Mouse (Mus musculus): ENCODE data around the gene Osbpl3.

The Osbpl3 gene

DNA sequence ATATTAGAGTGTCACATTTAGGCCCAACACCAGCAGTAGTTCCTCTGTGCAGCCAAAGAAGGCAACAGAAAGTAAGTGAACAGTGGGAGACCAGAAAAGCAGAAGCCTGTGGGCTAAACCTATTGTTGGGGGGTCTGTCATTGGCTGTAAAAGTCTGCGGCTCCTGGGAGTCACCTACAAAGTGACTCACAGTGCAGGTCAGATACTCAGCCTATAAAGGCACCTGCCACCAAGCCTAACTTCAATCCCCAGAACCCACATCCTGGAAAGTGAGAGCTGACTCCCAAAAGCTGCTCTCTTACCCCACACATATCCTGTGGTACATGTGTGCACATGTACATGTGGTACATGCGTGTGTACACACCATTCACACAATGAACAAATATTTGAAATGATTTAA lies 124.5 kb downstream of the Osbpl3 start:
- no peak for DNase-seq (ENCODE audit: low read depth)

GRCm38 (mm10) chr6:50329380-50329779 lies 126.6 kb downstream of the Osbpl3 start:
- DNase-seq (ENCODE audit: low read depth): no peak

- DNase-seq (ENCODE audit: low read depth): peak; percentile 55
These were observed 127.1 kb downstream of the Osbpl3 start for GRCm38 (mm10) chr6:50328901-50329300.

DNA sequence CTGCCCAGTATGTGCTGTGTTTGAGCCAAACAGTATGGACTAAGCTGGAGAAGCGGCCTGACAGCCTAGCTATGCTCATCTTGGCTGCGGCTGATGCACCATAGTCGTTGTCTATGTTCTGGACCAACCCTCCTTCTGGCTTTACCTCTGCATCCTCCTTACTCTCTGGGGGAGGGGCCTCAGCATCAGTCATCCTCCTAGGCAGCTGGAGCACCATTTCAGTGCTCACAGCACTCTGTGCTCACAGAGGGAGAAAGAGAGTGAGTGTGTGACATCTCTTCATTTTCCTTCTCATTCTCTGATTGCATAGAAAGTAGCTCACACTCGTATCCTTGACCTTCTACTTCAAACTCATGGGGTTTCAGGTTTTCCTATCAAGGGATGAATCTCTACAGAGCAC lies 129.8 kb downstream of the Osbpl3 start:
- no peak for DNase-seq (ENCODE audit: low read depth)

GRCm38 (mm10) chr6:50325485-50325884 lies 130.5 kb downstream of the Osbpl3 start:
- DNase-seq (ENCODE audit: low read depth): no peak

GRCm38 (mm10) chr6:50322631-50323030 lies 133.4 kb downstream of the Osbpl3 start:
- DNase-seq (ENCODE audit: low read depth): no peak

DNA sequence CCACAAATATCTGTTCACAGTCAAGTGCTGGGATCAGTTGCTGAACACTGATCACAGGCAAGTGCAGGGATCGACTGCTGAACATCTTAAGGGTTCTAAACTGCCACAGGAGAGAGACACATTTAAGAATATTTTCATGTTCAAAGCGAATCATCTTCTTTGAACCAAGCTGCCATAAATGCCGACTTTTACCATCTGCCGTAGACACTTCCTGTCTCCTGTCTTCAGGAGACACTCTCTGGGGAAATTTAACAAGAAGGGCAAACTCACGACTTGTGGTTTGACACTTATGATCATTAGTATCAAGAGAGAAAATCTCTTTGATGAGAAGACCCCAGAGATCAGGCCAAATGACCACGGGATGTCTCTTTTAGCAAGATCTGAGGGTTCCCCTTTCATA lies 134.3 kb downstream of the Osbpl3 start:
- no peak for DNase-seq (ENCODE audit: low read depth)

GRCm38 (mm10) chr6:50318590-50319172 lies 137.3 kb downstream of the Osbpl3 start:
- no peak for DNase-seq (ENCODE audit: low read depth)

DNA sequence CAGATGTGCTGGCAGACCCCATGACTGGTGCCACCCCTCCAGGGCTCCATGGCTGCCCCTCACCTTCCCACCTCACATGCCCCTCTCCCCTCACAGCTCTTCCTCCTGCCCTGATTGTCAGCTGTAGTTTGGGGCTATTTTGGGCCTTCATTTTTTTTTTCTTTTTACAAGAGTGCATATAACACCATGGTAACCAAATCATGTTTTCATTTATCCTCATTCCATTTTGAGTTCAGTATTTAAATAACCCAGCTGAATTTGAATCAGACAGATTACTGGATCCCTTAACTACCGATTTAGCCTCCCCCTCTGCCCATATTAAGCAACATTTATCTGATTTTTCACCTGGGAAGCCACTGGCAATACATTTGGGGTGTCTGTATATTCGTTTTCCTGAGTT lies 137.9 kb downstream of the Osbpl3 start:
- DNase-seq (ENCODE audit: low read depth): no peak

DNA sequence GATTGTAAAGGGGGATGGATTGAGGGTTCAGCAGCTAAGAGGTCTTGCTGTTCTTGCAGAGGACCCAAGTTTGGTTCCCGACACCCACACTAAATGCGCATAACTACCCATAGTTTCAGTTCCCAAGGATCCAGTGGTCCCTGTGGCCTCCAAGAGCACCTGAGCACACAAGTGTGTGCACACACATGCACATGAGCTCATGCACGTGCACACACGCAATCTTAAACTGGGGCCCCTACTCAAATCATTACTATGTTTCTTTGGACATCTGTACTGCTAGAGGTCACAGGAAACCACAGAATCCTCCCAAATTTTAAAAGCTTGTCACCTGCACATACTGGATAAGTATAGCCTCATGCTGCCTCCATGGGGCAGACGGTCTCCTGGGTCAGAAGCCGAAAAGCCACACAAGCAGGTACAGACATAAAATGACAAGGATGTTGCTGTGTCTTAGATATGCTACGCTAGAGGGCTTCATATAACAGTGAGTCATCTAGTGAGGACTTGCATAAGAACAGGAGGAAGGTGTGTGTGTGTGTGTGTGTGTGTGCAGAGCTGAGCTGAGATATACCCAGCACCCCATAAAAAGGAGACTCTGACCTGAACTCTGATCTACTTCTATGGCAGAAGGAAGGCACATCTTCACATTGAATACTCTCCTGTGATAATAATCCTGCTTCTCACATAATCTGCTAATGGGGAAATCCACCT lies 139.1 kb downstream of the Osbpl3 start:
- DNase-seq (ENCODE audit: low read depth): no peak

GRCm38 (mm10) chr6:50314406-50315071 lies 141.5 kb downstream of the Osbpl3 start:
- DNase-seq (ENCODE audit: low read depth): no peak

GRCm38 (mm10) chr6:50312647-50313046 lies 143.4 kb downstream of the Osbpl3 start:
- peak; percentile 94 for DNase-seq (ENCODE audit: low read depth)

- DNase-seq (ENCODE audit: low read depth): peak; percentile 81
These were observed 147.0 kb downstream of the Osbpl3 start for GRCm38 (mm10) chr6:50309019-50309418.

DNA sequence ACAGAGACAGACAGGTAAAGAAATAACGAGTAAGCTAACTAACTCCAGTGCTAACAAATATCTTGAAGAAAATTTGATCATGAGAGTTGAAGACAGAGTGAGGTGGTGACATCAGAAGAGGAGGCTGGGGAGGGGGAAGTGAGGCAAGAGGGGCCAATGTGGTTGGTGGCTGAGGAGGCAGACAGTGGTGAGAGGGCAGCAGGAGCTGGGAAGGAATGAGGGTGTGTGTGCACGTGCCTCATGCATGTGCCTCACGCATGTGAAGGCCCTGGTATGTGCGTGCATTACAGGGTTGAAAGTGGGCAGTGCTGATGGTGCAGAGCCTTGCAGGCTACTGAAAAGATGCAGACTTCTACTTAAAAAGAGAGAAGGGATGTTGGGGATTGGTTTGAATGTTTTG lies 149.4 kb downstream of the Osbpl3 start:
- DNase-seq (ENCODE audit: low read depth): no peak

DNA sequence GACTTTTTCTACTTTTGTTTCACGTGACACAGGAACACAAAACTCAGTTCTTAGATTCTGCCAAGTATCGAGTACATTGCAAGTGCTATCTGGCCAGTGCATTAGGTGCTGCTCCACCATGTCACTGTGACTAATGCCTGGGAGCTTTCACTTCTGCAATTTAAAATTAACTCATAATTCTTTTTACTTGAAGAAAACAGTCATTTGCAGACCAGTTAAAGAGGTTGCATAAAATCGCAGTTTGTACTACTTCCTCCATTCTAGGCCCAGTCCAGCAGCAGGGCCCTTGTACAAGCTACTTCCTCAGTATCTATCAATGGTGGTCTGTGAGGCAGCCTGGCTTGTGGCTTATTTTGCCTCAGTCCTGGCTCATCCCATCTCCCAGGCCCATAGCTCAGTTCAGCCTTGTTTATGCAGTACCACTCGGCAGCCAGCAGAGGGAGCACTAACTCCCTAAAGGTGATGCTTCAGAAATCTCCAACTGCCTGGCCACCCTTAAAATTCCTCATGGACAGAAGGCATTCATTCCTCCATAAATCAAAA lies 151.0 kb downstream of the Osbpl3 start:
- peak; percentile 95 for DNase-seq (ENCODE audit: low read depth)

DNA sequence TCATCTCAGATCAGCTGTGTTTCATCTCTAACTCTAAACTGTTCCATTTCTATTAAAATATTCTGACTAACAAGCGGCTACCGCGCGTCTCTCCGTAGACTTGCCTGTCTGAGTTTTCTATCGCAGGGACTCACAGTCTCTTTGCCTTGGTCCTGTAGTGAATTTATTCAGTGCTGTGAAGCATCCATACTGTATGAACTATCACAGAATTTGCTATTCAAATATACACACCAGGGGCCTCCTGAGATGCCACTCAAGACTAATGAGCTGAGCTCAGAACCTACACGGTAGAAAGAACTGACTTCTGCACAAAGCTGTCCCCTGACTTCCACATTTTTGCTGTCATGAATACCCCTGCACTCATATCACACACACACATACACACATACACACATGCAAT lies 154.9 kb downstream of the Osbpl3 start:
- DNase-seq (ENCODE audit: low read depth): no peak

DNA sequence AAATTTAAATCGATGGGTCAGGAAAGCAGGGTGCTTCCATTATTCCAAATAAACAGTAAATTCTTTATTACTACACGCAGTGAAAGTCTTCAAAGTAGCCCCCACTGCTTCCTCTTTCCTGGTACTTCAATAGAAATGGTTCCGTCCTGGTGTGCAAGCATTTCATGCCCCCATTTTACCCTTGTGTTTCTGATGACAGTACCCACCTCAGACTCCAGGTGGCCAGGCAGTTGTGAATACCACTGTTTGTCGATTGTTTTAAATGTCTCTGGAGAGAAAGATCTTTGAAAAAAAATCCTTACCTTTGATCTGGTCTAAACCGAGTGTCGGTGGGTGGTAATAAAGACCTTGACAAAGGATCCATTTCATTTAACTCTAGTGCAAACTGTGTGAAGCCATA lies 155.4 kb downstream of the Osbpl3 start:
- DNase-seq (ENCODE audit: low read depth): no peak

- DNase-seq (ENCODE audit: low read depth): no peak
These were observed 156.9 kb downstream of the Osbpl3 start for GRCm38 (mm10) chr6:50299071-50299470.

DNA sequence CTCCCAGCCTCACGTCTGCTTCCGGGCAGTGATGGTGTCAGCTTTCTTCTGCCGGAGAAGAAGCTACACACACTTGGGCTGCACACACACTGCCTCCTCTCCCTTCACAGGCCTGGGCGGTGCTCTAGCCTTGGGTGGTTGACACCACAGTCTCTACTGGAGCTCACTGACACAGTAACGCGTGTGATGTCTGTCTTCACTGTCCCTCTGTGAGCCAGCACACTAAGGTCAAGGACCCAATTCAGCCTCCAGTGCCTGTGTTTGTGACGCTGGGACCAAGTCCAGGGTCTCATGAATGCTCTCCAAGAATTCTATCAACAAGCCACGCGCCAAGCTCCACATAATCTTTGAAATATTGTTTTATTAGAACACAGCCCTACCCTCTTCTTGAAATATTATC lies 158.3 kb downstream of the Osbpl3 start:
- no peak for DNase-seq (ENCODE audit: low read depth)

DNA sequence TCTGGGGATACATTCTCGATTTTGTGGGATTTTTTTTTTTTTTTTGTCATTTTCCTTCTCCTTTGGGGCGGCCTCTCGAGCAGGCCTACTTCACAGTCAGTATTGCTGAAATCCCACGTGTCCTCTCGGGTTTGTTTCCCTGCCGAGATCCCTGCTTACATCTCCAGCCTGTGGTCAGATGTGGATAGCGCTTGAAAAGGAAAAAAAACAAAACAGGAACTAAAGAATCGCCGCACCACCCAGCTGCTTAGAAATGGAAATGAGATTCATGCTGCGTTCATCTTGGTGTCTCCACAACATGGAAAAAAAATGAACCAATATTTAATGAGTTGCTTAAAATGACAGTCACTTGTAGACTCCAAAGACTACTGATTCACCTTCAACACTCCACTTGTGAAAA lies 160.9 kb downstream of the Osbpl3 start:
- DNase-seq (ENCODE audit: low read depth): no peak

GRCm38 (mm10) chr6:50294128-50294527 lies 161.9 kb downstream of the Osbpl3 start:
- peak; percentile 96 for DNase-seq (ENCODE audit: low read depth)

- DNase-seq (ENCODE audit: low read depth): no peak
These were observed 164.4 kb downstream of the Osbpl3 start for GRCm38 (mm10) chr6:50291650-50292049.

DNA sequence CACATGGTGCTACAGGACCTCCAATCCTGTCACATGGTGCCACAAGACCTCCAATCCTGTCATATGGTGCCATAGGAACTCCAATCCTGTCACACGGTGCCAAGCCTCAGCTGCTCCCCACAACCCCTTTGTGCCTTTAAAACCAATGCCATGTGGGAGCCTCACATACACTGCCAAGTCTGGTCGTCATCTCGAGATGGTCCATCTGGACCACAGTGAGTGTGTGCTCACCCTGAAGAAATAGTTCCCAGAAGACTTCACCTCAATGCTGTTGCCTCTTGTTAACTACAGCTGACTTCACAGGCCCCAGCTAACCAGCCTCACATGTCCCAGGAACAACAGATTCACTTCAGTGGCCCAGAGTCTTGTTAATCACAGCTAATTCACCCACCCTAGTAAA lies 169.1 kb downstream of the Osbpl3 start:
- no peak for DNase-seq (ENCODE audit: low read depth)

Measured in NIH3T3 (cell line).